Mouse (Mus musculus) ES-E14 (cell line): ENCODE measurements at regions not wholly inside any gene's neighbourhood (a gene's known extent, or its start where the extent isn't known, plus 50 kb on each side); places are given as distances from the start of the nearest gene placed in this dataset.

Experiments
- DNase-seq: peaks from one replicate; pipeline ENCODE4 v3.0.0-alpha.2; 2013; ENCODE audit warnings: low read depth, low spot score
- H3K27ac ChIP-seq: 2 replicates; pipeline ENCODE4 v1.5.1; 2012; ENCODE audit warnings: low read depth, mild to moderate bottlenecking, low read length, moderate library complexity, mixed read lengths; ENCODE audit not compliant: poor library complexity, insufficient read depth, severe bottlenecking
- H3K36me3 ChIP-seq: 2 replicates; pipeline ENCODE4 v1.6.1; 2012; ENCODE audit warnings: mild to moderate bottlenecking, low read length, moderate library complexity, mixed read lengths; ENCODE audit not compliant: control insufficient read depth, poor library complexity, insufficient read depth, severe bottlenecking
- H3K4me1 ChIP-seq, 2 experiments: fragments of 150-350 bp in 1 of 2; sonication (generic) in 1 of 2; 2 replicates each; pipeline ENCODE4 v1.6.1; 2012; ENCODE audit warnings: low read length in 2 of 2, mild to moderate bottlenecking in 1 of 2, mixed read lengths in 1 of 2; ENCODE audit not compliant: control insufficient read depth in 2 of 2, insufficient read depth in 2 of 2, poor library complexity in 1 of 2
- H3K4me3 ChIP-seq, 2 experiments: fragments of 150-350 bp in 1 of 2; sonication (generic) in 1 of 2; 2 replicates each; pipeline ENCODE4 v1.5.1; 2012; ENCODE audit warnings: low read length in 2 of 2, low read depth in 1 of 2, mild to moderate bottlenecking in 1 of 2, mixed read lengths in 1 of 2; ENCODE audit not compliant: insufficient read depth in 1 of 2, poor library complexity in 1 of 2, severe bottlenecking in 1 of 2
- H3K9ac ChIP-seq: 2 replicates; pipeline ENCODE4 v1.6.1; 2012; ENCODE audit warnings: low read depth, mild to moderate bottlenecking, low read length, mixed read lengths; ENCODE audit not compliant: poor library complexity, insufficient read depth, severe bottlenecking
- H3K9me3 ChIP-seq: fragments of 150-350 bp; sonication (generic); 2 replicates; pipeline ENCODE4 v1.6.1; 2012; ENCODE audit warnings: low read depth, mild to moderate bottlenecking, low read length; ENCODE audit not compliant: control insufficient read depth, insufficient read depth
- CHD2 ChIP-seq: IDR thresholded peaks from 2 replicates; pipeline ENCODE4 v1.6.1; 2014; ENCODE audit warnings: mild to moderate bottlenecking, low read depth, low read length, inconsistent platforms
- HCFC1 ChIP-seq: IDR thresholded peaks from 2 replicates; pipeline ENCODE4 v1.6.1; 2012; ENCODE audit warnings: low read length, inconsistent platforms, borderline replicate concordance; ENCODE audit not compliant: insufficient read depth
- MAFK ChIP-seq: IDR thresholded peaks from 2 replicates; pipeline ENCODE4 v1.6.1; 2014; ENCODE audit warnings: mild to moderate bottlenecking, low read depth, low read length, inconsistent platforms; ENCODE audit not compliant: insufficient read depth
- ZC3H11A ChIP-seq: IDR thresholded peaks from 2 replicates; pipeline ENCODE4 v1.6.1; 2012; ENCODE audit warnings: low read depth, mild to moderate bottlenecking, inconsistent platforms, low read length, borderline replicate concordance
- ZNF384 ChIP-seq: IDR thresholded peaks from 2 replicates; pipeline ENCODE4 v1.6.1; 2012; ENCODE audit warnings: low read depth, low read length, inconsistent platforms
- in situ Hi-C, 2 experiments: fragments of 600-800 bp; cut with MboI; formaldehyde crosslinking; loops; one replicate each; pipeline ENCODE4 v1.15.1; 2025; ENCODE audit warnings: low sequenced_read_pairs in 2 of 2, inconsistent platforms in 1 of 2; ENCODE audit not compliant: unreplicated experiment in 2 of 2

DNA sequence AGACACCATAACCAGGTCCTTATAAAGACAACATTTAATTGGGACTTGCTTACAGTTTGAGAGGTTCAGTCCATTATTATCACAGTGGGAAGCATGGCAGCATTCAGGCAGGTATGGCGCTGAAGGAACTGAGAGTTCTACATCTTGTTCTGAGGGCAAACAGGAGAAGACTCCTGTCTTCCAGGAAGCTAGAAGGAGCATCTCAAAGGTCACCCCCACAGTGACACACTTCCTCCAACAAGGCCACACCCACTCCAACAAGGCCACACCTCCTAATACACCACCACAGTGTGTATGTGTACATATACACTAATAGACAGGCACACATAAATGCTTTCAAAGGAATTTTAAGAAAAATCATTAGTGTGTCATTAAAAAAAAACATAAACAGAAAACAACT lies 110.8 kb downstream of the Zfp365 start:
- H3K4me1 ChIP-seq = no peaks in the 10 kb centered on the region
- H3K9ac ChIP-seq = no peak overlapping the region
- no peak overlapping the region for H3K4me3 ChIP-seq
- TF ChIP-seq ZC3H11A (no peak), ZNF384 (no peak), MAFK (no peak), CHD2 (no peak), HCFC1 (no peak)
- no peaks in the 10 kb centered on the region for H3K9me3 ChIP-seq
- H3K27ac ChIP-seq = no peak overlapping the region
- no peak for DNase-seq
- H3K36me3 ChIP-seq = no peaks in the 10 kb centered on the region
- in situ Hi-C loops = no loop called here

DNA sequence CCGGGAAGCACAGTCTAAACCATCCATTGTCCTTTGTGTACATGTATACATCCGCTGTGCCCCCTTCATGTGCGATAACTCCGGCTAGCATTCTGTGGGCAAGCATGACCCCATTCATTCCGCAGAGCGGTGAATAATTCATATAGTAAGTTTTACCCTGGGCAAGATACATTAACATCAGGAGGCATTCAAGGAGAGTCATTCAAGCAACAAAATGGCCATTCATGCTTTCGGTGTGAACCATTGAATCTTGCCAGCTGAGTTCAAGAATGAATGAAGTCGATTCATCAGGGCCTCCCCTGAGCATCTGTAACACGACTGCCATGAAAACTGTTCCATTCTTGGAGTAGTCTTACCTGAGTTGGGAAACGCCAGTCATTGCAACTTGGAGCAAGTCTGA lies 113.5 kb downstream of the Zfp365 start:
- TF ChIP-seq MAFK (no peak), ZC3H11A (no peak), ZNF384 (no peak), HCFC1 (no peak), CHD2 (no peak)
- Histone ChIP-seq H3K27ac (no peak overlapping the region), H3K4me3 (no peak overlapping the region), H3K36me3 (no peaks in the 10 kb centered on the region), H3K4me1 (no peaks in the 10 kb centered on the region), H3K9me3 (no peaks in the 10 kb centered on the region), H3K9ac (no peak overlapping the region)
- in situ Hi-C loops = no loop called here
- no peak for DNase-seq

DNA sequence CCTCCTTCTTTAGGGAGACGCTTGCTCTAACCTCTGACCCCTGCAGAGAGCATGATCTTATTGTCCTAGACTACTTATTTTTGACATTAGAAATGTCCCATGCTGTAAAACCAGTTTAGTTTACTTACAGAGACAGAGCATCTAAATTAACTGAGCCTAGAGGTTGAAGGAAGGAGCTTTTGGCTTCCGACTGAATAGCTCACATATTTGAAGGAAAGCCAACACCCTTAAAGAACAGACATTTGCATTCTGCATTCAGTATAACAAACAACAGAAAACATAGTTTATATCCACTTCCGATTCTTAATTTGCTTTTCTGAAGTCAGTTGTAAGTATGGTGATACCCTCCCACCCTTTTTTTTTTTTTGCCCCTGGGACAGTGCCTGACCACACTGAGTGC lies 119.3 kb downstream of the Zfp365 start:
- Histone ChIP-seq H3K4me3 (no peak overlapping the region), H3K36me3 (no peaks in the 10 kb centered on the region), H3K9me3 (no peaks in the 10 kb centered on the region), H3K27ac (no peak overlapping the region), H3K4me1 (no peaks in the 10 kb centered on the region), H3K9ac (no peak overlapping the region)
- in situ Hi-C loops = no loop called here
- TF ChIP-seq ZC3H11A = no peak
- no peak for TF ChIP-seq CHD2
- TF ChIP-seq ZNF384 = no peak
- no peak for DNase-seq

DNA sequence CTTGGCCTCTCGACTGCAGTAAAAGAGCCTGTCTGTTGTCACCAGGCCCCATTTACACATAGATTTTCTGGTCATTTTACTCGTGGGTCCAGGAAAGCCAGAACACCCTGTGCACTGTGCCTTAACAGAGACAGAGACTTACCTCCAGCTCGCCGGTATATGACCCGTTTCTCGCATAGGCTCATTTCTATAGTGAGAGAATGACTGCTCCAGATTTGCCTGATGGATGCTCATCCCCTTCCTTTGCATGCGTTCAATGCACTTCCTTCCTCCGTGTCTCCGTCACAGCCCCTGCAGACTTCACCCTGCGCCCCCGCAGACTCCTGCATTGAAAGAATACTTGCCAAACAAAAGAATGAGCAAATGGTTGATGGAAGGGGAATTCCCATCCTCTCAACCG lies 122.8 kb downstream of the Zfp365 start:
- DNase-seq = no peak
- TF ChIP-seq ZNF384 (no peak), MAFK (no peak), CHD2 (no peak), ZC3H11A (no peak), HCFC1 (no peak)
- H3K4me1 ChIP-seq = no peaks in the 10 kb centered on the region

DNA sequence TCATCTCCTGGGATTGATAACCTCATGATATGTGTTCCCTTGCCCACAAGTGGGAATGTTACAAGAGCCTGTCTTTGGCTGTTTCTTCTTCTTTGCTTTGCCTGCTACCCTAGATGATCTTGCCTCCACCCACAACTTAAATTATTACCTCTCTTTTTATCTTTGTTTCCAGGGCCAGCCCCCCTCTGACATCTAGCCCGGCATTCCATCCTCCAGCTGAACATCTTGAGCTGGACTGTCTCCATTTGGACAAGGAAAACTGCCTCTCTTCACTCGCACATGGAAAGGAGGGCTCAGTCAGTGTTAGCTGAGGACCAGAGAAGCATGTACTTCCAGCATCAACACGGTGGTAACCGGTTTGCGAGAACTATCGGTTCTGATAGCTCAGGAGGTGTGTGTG lies 124.3 kb downstream of the Zfp365 start:
- in situ Hi-C loops = no loop called here
- H3K9ac ChIP-seq = no peak overlapping the region
- no peaks in the 10 kb centered on the region for H3K9me3 ChIP-seq
- H3K36me3 ChIP-seq = no peaks in the 10 kb centered on the region
- no peak for DNase-seq
- H3K4me3 ChIP-seq = no peak overlapping the region
- no peak overlapping the region for H3K27ac ChIP-seq
- H3K4me1 ChIP-seq = no peaks in the 10 kb centered on the region
- TF ChIP-seq MAFK (no peak), ZC3H11A (no peak)

More for the DNA sequence above, 122.8 kb downstream of the Zfp365 start:
- Histone ChIP-seq H3K36me3 (no peaks in the 10 kb centered on the region), H3K27ac (no peak overlapping the region), H3K4me3 (no peak overlapping the region), H3K9me3 (no peaks in the 10 kb centered on the region), H3K9ac (no peak overlapping the region)
- in situ Hi-C loops = no loop called here
